Mouse (Mus musculus): ENCODE measurements at regions not wholly inside any gene's neighbourhood (a gene's known extent, or its start where the extent isn't known, plus 50 kb on each side); places are given as distances from the start of the nearest gene placed in this dataset.

GRCm38 (mm10) chr12:97759116-97759515 is 500.1 kb downstream of the Galc start:
- TF ChIP-seq CTCF (IDR thresholded peaks at IDR 0.05; ENCODE audit: borderline replicate concordance, insufficient read depth, low read depth, low read length), result no peak
- no peak for TF ChIP-seq POLR2A (IDR thresholded peaks at IDR 0.05; ENCODE audit: borderline replicate concordance, insufficient read depth, low read length)

Data from cerebellum, adult 2 months (tissue).